ENCODE assay signal across 24 mouse cellular contexts in the genomic region with DNA sequence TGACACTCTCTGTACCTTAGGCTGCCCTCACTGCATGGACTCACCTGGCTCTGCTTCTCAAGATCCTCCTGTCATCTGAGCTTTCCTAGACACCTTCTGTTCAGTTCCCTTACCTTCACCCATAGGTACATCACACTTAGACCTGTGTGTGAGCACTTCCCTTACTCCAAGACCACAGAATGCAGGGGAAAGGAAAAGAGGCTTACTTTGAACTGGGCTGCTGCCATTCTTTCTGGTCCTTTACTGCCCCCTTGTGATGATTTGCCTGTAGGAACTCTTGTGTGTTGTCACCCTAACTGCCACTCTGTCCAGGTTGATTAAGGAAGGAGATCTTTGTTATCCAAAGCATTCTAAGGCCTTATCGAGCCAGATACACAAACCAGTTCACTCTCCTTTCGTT. TPM values are rescaled to one million over a fixed set of nuclear protein-coding genes. Genes with fewer than 3 reads are reported as not detected.
A peak's percentile ranks its signal among the peaks of the same experiment; 100 is the strongest.
DNase-seq lines count a peak whose midpoint lies in the region; ATAC-seq and TF ChIP-seq lines count a peak whose summit lies in the region.
"Not testable (repeated sequence)": the region's sequence is repeated elsewhere in the genome, so short reads cannot be mapped to it uniquely, and the experiment has no call there.
"Had no signal": no experiment of that assay in that cellular context is flagged by ENCODE, and none has a peak within 500 bp of the region (broad histone marks: within the 10 kb centered on the region; RNA-seq: fewer than 3 reads in every experiment).

No protein-coding gene starts in this region.

- not testable (repeated sequence) for H3K9ac ChIP-seq in embryonic facial prominence, embryonic 11.5 days (replicated peaks; ENCODE audit: low read length); hindbrain, embryonic 16.5 days (ENCODE audit: low read depth, low read length); kidney, postnatal 0 days (ENCODE audit: low read depth, low read length); liver, postnatal 0 days (replicated peaks); midbrain, embryonic 13.5 days (replicated peaks); neural tube, embryonic 12.5 days

- WGBS in embryonic facial prominence, embryonic 11.5 days = no CpG with 5 or more reads among the region's 2 CpGs
- WGBS in hindbrain, embryonic 16.5 days = no CpG with 5 or more reads among the region's 2 CpGs
- WGBS in kidney, postnatal 0 days = no CpG with 5 or more reads among the region's 2 CpGs
- no CpG with 5 or more reads among the region's 2 CpGs for WGBS in liver, postnatal 0 days (ENCODE audit: insufficient replicate concordance)
- WGBS in midbrain, embryonic 13.5 days = no CpG with 5 or more reads among the region's 2 CpGs
- WGBS in neural tube, embryonic 12.5 days = no CpG with 5 or more reads among the region's 2 CpGs

- H3K4me1 ChIP-seq in embryonic facial prominence, embryonic 11.5 days (ENCODE audit: control insufficient read depth, insufficient read depth, low read length); hindbrain, embryonic 16.5 days (ENCODE audit: control insufficient read depth, insufficient read depth, low read depth, low read length); kidney, postnatal 0 days (replicated peaks; ENCODE audit: insufficient read depth, low read length); liver, postnatal 0 days (ENCODE audit: insufficient read depth); midbrain, embryonic 13.5 days (replicated peaks); neural tube, embryonic 12.5 days: not testable (repeated sequence)

- H3K27me3 ChIP-seq in embryonic facial prominence, embryonic 11.5 days (ENCODE audit: control insufficient read depth, insufficient read depth, low read length); hindbrain, embryonic 16.5 days (replicated peaks; ENCODE audit: control insufficient read depth, insufficient read depth, low read length); kidney, postnatal 0 days (ENCODE audit: insufficient read depth, low read length); liver, postnatal 0 days (ENCODE audit: insufficient read depth, low read length); midbrain, embryonic 13.5 days; neural tube, embryonic 12.5 days (replicated peaks): not testable (repeated sequence)

- not testable (repeated sequence) for TF ChIP-seq EP300 in liver, postnatal 0 days (IDR thresholded peaks at IDR 0.05; ENCODE audit: low read depth)

- H3K27ac ChIP-seq in embryonic facial prominence, embryonic 11.5 days (replicated peaks; ENCODE audit: low read depth, low read length); hindbrain, embryonic 16.5 days (ENCODE audit: low read depth, low read length); kidney, postnatal 0 days; liver, postnatal 0 days (ENCODE audit: low read depth); midbrain, embryonic 13.5 days; neural tube, embryonic 12.5 days: not testable (repeated sequence)

- H3K36me3 ChIP-seq in embryonic facial prominence, embryonic 11.5 days (replicated peaks; ENCODE audit: control insufficient read depth, insufficient read depth, low read depth, low read length); hindbrain, embryonic 16.5 days (ENCODE audit: control insufficient read depth, insufficient read depth, low read length); kidney, postnatal 0 days (ENCODE audit: insufficient read depth, low read length); liver, postnatal 0 days (replicated peaks; ENCODE audit: insufficient read depth, low read length); midbrain, embryonic 13.5 days; neural tube, embryonic 12.5 days: not testable (repeated sequence)

- H3K4me2 ChIP-seq in embryonic facial prominence, embryonic 11.5 days (ENCODE audit: low read depth, low read length); hindbrain, embryonic 16.5 days (ENCODE audit: low read length); kidney, postnatal 0 days (ENCODE audit: low read length); liver, postnatal 0 days (ENCODE audit: low read depth, low read length); midbrain, embryonic 13.5 days (replicated peaks); neural tube, embryonic 12.5 days (replicated peaks): not testable (repeated sequence)

- ATAC-seq in embryonic facial prominence, embryonic 11.5 days (replicated peaks; ENCODE audit: insufficient number of reproducible peaks, low FRiP score, low TSS enrichment, low read depth) = 0 out of 2 replicates have a peak, but pooled peaks have one; percentile 34
- ATAC-seq in granulocyte monocyte progenitor cell, adult 5-6 weeks (replicated peaks; ENCODE audit: poor library complexity, severe bottlenecking) = peak; percentile 79
- ATAC-seq in hindbrain, embryonic 16.5 days = peak; percentile 74
- peak; percentile 52; the same call in 1 of the 2 replicates for ATAC-seq in kidney, postnatal 0 days (replicated peaks; ENCODE audit: low FRiP score, low read depth)
- ATAC-seq in liver, postnatal 0 days = 0 out of 2 replicates have a peak, but pooled peaks have one; percentile 31
- peak; percentile 43; the same call in 1 of the 2 replicates for ATAC-seq in midbrain, embryonic 13.5 days
- peak; percentile 68; the same call in 1 of the 2 replicates for ATAC-seq in neural tube, embryonic 12.5 days (ENCODE audit: low FRiP score, low read depth)

- not testable (repeated sequence) for H3K9me3 ChIP-seq in embryonic facial prominence, embryonic 11.5 days (replicated peaks; ENCODE audit: control insufficient read depth, low read length); hindbrain, embryonic 16.5 days (ENCODE audit: control insufficient read depth, low read length); kidney, postnatal 0 days (replicated peaks; ENCODE audit: low read length); liver, postnatal 0 days (ENCODE audit: low read length); midbrain, embryonic 13.5 days; neural tube, embryonic 12.5 days

- not testable (repeated sequence) for H3K4me3 ChIP-seq in embryonic facial prominence, embryonic 11.5 days (ENCODE audit: low read depth, low read length); hindbrain, embryonic 16.5 days (ENCODE audit: low read length); kidney, postnatal 0 days (replicated peaks; ENCODE audit: low read depth, low read length); liver, postnatal 0 days (ENCODE audit: low read depth, low read length); midbrain, embryonic 13.5 days (replicated peaks); neural tube, embryonic 12.5 days

- not testable (repeated sequence) for TF ChIP-seq CTCF in kidney, postnatal 0 days (IDR thresholded peaks at IDR 0.05; ENCODE audit: low read depth); liver, postnatal 0 days (IDR thresholded peaks at IDR 0.05; ENCODE audit: low read depth)

- DNase-seq in embryonic facial prominence, embryonic 11.5 days (ENCODE audit: low spot score); kidney, postnatal 0 days (ENCODE audit: low spot score); liver, postnatal 0 days: not testable (repeated sequence)

RNA-seq across cellular contexts. Expression of gene Gm10681, which starts 38.4 kb away (rescaled TPM):
- polyA plus RNA-seq in embryonic facial prominence, embryonic 11.5 days (2014; fragmentation: Nextera tagmentation; extraction: Ambion mirVana) = not detected in 2 replicates
- total RNA-seq in granulocyte monocyte progenitor cell, adult 5-6 weeks (2014; fragmentation: Nextera tagmentation) = not detected in 2 replicates
- not detected in 2 replicates for total RNA-seq in granulocyte monocyte progenitor cell, adult 5-6 weeks (2017)
- polyA plus RNA-seq in hindbrain, embryonic 16.5 days (2015; fragmentation: Nextera tagmentation; extraction: Ambion mirVana) = not detected in 2 replicates
- polyA plus RNA-seq in kidney, postnatal 0 days (2015; fragmentation: Nextera tagmentation; extraction: Ambion mirVana) = 199 and 226 TPM in 2 replicates
- polyA plus RNA-seq in liver, postnatal 0 days (2015; fragmentation: Nextera tagmentation; extraction: Ambion mirVana) = 0.40 and 0.78 TPM in 2 replicates
- not detected in 2 replicates for polyA plus RNA-seq in midbrain, embryonic 13.5 days (2015; fragmentation: Nextera tagmentation; extraction: Ambion mirVana)
- not detected in 2 replicates for polyA plus RNA-seq in neural tube, embryonic 12.5 days (2016; fragmentation: Nextera tagmentation; extraction: Ambion mirVana)
- total RNA-seq: adrenal gland, adult 18-20 months; adrenal gland, postnatal 36 days; ES-E14; gastrocnemius, adult 8-10 months; left cerebral cortex, postnatal 14 days; monocyte, adult 5-6 weeks had no signal
- polyA plus RNA-seq: cortical plate, adult 2 months; embryonic facial prominence, embryonic 10.5 days; forebrain, embryonic 10.5 days; gonadal fat pad, adult 2 months; heart, embryonic 16.5 days; hindbrain, embryonic 10.5 days; intestine, embryonic 14.5 days; limb, embryonic 12.5 days; lung, postnatal 0 days; macrophage; stomach, embryonic 16.5 days had no signal

RNA-seq across cellular contexts. Expression of gene Hsd3b4, which starts 39.9 kb away (rescaled TPM):
- polyA plus RNA-seq in embryonic facial prominence, embryonic 11.5 days (2014; fragmentation: Nextera tagmentation; extraction: Ambion mirVana) = not detected in 2 replicates
- total RNA-seq in granulocyte monocyte progenitor cell, adult 5-6 weeks (2014; fragmentation: Nextera tagmentation) = not detected in 2 replicates
- total RNA-seq in granulocyte monocyte progenitor cell, adult 5-6 weeks (2017) = not detected in 2 replicates
- polyA plus RNA-seq in hindbrain, embryonic 16.5 days (2015; fragmentation: Nextera tagmentation; extraction: Ambion mirVana) = not detected in 2 replicates
- polyA plus RNA-seq in kidney, postnatal 0 days (2015; fragmentation: Nextera tagmentation; extraction: Ambion mirVana) = 128 and 142 TPM in 2 replicates
- 0.07 and 0.40 TPM in 2 replicates for polyA plus RNA-seq in liver, postnatal 0 days (2015; fragmentation: Nextera tagmentation; extraction: Ambion mirVana)
- not detected in 2 replicates for polyA plus RNA-seq in midbrain, embryonic 13.5 days (2015; fragmentation: Nextera tagmentation; extraction: Ambion mirVana)
- not detected in 2 replicates for polyA plus RNA-seq in neural tube, embryonic 12.5 days (2016; fragmentation: Nextera tagmentation; extraction: Ambion mirVana)
- total RNA-seq: adrenal gland, adult 18-20 months; adrenal gland, postnatal 36 days; ES-E14; gastrocnemius, adult 8-10 months; left cerebral cortex, postnatal 14 days; monocyte, adult 5-6 weeks had no signal
- polyA plus RNA-seq: cortical plate, adult 2 months; embryonic facial prominence, embryonic 10.5 days; forebrain, embryonic 10.5 days; gonadal fat pad, adult 2 months; heart, embryonic 16.5 days; hindbrain, embryonic 10.5 days; intestine, embryonic 14.5 days; limb, embryonic 12.5 days; lung, postnatal 0 days; macrophage; stomach, embryonic 16.5 days had no signal

Comparison
In these comparisons a context has a peak if more than half of its experiments do, and no peak if none do; other contexts are left out.
1. RNA of gene Gm10681, which starts 38.4 kb away (polyA plus RNA-seq): 199 to 226 TPM in kidney, postnatal 0 days; 0.40 to 0.78 TPM in liver, postnatal 0 days, not detected in embryonic facial prominence, embryonic 11.5 days, not detected in hindbrain, embryonic 16.5 days, not detected in midbrain, embryonic 13.5 days and not detected in neural tube, embryonic 12.5 days; every median in the first group is over 100 times any median in the second.
2. RNA of gene Hsd3b4, which starts 39.9 kb away (polyA plus RNA-seq): 128 to 142 TPM in kidney, postnatal 0 days; 0.07 to 0.40 TPM in liver, postnatal 0 days, not detected in embryonic facial prominence, embryonic 11.5 days, not detected in hindbrain, embryonic 16.5 days, not detected in midbrain, embryonic 13.5 days and not detected in neural tube, embryonic 12.5 days; every median in the first group is over 10 times any median in the second.
3. Peak in every context shown above with its lines, with median percentiles within 50 percentile points of each other: ATAC-seq.